Mouse (Mus musculus): ENCODE measurements around the gene Mroh2b.
A peak's percentile ranks its signal among the peaks of the same experiment; 100 is the strongest.

Gene Mroh2b

GRCm38 (mm10) chr15:4898437-4898836 lies at the start of gene Mroh2b:
Gene Mroh2b, plus strand, starts transcription at chr15:4898737.
- no peak for ATAC-seq (ENCODE audit: low TSS enrichment)

- ATAC-seq (ENCODE audit: low TSS enrichment) = no peak
These were observed 48.5 kb upstream of the Mroh2b start for GRCm38 (mm10) chr15:4850015-4850414.

- ATAC-seq (ENCODE audit: low TSS enrichment) = no peak
These were observed 3.6 kb upstream of the Mroh2b start for GRCm38 (mm10) chr15:4894962-4895361.

- ATAC-seq (ENCODE audit: low TSS enrichment) = no peak
These were observed 36.2 kb downstream of the Mroh2b start for GRCm38 (mm10) chr15:4934731-4935130.

GRCm38 (mm10) chr15:4973355-4973754 lies 74.8 kb downstream of the Mroh2b start:
- ATAC-seq (ENCODE audit: low TSS enrichment) = no peak

- ATAC-seq (ENCODE audit: low TSS enrichment) = peak; percentile 51; the same call in 1 of the 2 replicates
These were observed 104.4 kb downstream of the Mroh2b start for GRCm38 (mm10) chr15:5002903-5003302.

- ATAC-seq (ENCODE audit: low TSS enrichment) = peak; percentile 87
These were observed 105.1 kb downstream of the Mroh2b start for GRCm38 (mm10) chr15:5003503-5004196.

GRCm38 (mm10) chr15:5009644-5010107 lies 111.1 kb downstream of the Mroh2b start:
- ATAC-seq (ENCODE audit: low TSS enrichment) = no peak

Measured in frontal cortex, adult (tissue).